Mouse (Mus musculus) intestine, postnatal 0 days (tissue): ENCODE data around the gene Slc3a2. TPM values are rescaled to one million over a fixed set of nuclear protein-coding genes. Genes with fewer than 3 reads are reported as not detected.

ENCODE experiments used
- ATAC-seq: fragments of 200-750 bp; cut with Nextera tagmentation; 2 replicates; pipeline ENCODE4 v1.8.0; 2017; ENCODE audit warnings: mild to moderate bottlenecking, moderate TSS enrichment, moderate library complexity
- H3K27ac ChIP-seq: fragments of 300-500 bp; sonication (generic); 2 replicates; pipeline ENCODE4 v1.5.1; 2014; ENCODE audit warnings: mild to moderate bottlenecking, low read depth, low read length, moderate library complexity
- H3K27me3 ChIP-seq: fragments of 300-500 bp; sonication (generic); replicated peaks from 2 replicates; pipeline ENCODE4 v1.6.1; 2014; ENCODE audit warnings: low read length, mixed read lengths; ENCODE audit not compliant: control insufficient read depth, insufficient read depth
- H3K36me3 ChIP-seq: fragments of 300-500 bp; sonication (generic); 2 replicates; pipeline ENCODE4 v1.6.1; 2014; ENCODE audit warnings: mild to moderate bottlenecking, moderate library complexity; ENCODE audit not compliant: control insufficient read depth, insufficient read depth
- H3K4me1 ChIP-seq: fragments of 300-500 bp; sonication (generic); replicated peaks from 2 replicates; pipeline ENCODE4 v1.6.1; 2014; ENCODE audit warnings: antibody characterized with exemption, low read length, mixed read lengths; ENCODE audit not compliant: control insufficient read depth, insufficient read depth
- H3K4me2 ChIP-seq: fragments of 300-500 bp; sonication (generic); replicated peaks from 2 replicates; pipeline ENCODE4 v1.6.1; 2014; ENCODE audit warnings: low read depth, mild to moderate bottlenecking, moderate library complexity
- H3K4me3 ChIP-seq: fragments of 300-500 bp; sonication (generic); 2 replicates; pipeline ENCODE4 v1.5.1; 2014; ENCODE audit warnings: low read depth, low read length
- H3K9ac ChIP-seq: fragments of 300-500 bp; sonication (generic); 2 replicates; pipeline ENCODE4 v1.6.1; 2014; ENCODE audit warnings: mild to moderate bottlenecking, low read depth, low read length
- H3K9me3 ChIP-seq: fragments of 300-500 bp; sonication (generic); 2 replicates; pipeline ENCODE4 v1.6.1; 2016; ENCODE audit warnings: mixed run types; ENCODE audit not compliant: control insufficient read depth
- CTCF ChIP-seq: sonication (generic); IDR thresholded peaks from 2 replicates; pipeline ENCODE4 v1.5.1; 2016; ENCODE audit warnings: low read depth, mild to moderate bottlenecking, control low read depth, antibody characterized with exemption, moderate library complexity
- WGBS: fragments of 180-500 bp; shearing (Covaris S2); extraction: QIAGEN DNeasy Blood & Tissue Kit; methylation state at CpG from one replicate; pipeline ENCODE4 v1.1.7; 2014; 5-methylcytosine and 5-hydroxymethylcytosine counted together
- polyA plus RNA-seq: library from polyadenylated mRNA; unstranded; fragments of >200 nt; fragmentation: Nextera tagmentation; extraction: Ambion mirVana; gene quantifications from 2 replicates; pipeline ENCODE4 v1.2.1, GENCODE M21; 2015

Slc3a2 gene
- polyA plus RNA-seq, 1 experiment from 2014 or later = 237 TPM

DNA sequence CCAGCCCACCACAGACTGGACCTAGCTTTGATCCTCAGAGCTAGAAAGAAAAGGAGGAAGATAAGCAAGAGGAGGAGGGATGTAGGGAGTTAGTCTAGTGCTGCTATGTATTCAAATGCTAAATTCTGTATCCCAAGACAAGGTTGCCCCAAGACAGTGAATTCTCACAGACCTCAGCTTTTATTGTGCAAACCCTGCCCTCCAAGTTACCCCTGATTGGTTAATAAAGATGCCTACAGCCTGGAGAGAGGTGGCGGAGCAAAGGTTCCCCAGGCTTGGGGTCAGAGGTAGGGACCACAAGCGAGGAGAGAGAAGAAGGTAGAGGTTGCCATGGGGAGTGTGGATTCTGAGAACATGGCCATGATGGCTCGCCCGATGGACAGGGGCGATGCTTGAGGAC is 30.4 kb downstream of the Slc3a2 start:
- Histone ChIP-seq H3K4me2 (no peak overlapping the region), H3K36me3 (no peaks in the 10 kb centered on the region), H3K4me3 (no peak overlapping the region), H3K9me3 (no peaks in the 10 kb centered on the region), H3K9ac (no peak overlapping the region), H3K27ac (no peak overlapping the region), H3K27me3 (no peaks in the 10 kb centered on the region), H3K4me1 (no peaks in the 10 kb centered on the region)
- WGBS = 69% methylated on average over 5 of the region's 5 CpGs
- no peak for TF ChIP-seq CTCF
- no peak for ATAC-seq

DNA sequence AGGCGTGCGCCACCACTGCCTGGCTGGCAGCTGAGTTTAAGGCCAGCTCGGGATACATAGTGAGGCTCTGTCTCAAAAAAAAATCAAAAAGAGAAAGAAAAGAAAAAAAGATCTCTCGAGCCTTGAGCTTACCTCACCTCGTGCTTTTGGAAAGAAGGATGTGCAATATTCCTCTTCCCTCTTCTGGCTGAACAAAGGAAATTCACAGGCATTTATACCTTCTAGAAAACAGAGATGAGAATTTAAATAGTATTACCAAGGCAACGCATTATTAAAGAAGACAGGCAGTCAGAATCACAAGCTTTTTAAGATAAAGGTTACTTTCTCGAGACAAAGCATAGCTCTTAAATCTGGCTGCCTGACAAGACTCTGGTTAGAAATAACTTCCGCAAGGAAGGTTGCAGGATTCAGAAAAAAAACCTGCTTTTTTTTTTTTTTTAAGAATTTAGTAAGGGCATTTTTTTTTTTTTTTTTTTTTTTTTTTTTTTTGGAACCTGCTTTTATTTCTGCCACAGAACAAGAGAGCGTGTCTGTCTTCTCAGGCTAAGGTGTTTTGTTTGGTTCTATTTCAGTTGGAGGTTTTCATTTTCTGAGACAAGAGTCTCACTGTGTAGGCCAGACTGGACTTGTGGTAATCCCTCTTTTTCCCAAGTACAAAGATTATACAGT is 31.2 kb downstream of the Slc3a2 start:
- no peaks in the 10 kb centered on the region for H3K4me1 ChIP-seq
- WGBS = 64% methylated on average over 9 of the region's 9 CpGs

DNA sequence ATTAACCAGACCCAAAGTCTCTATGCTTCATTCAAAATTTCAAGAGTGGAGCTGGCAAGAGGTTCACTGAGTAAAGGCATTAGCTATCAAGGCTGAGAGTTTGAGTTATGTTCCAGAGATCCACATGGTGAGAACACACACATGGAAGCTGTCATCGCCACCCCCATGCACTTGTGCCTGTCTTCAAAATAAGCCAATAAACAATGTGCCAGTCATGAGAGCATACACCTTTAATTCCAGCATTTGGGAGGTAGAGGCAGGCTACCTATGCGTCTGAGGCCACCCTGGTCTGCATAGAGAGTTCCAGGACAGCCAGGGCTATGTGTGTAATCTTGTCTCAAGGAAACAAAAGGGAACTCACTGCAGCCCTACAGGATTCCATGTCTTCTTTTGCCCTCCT is 39.5 kb downstream of the Slc3a2 start:
- TF ChIP-seq CTCF = no peak
- no peak overlapping the region for H3K4me3 ChIP-seq
- H3K4me1 ChIP-seq = no peaks in the 10 kb centered on the region
- no peaks in the 10 kb centered on the region for H3K9me3 ChIP-seq
- no peak for ATAC-seq
- no peaks in the 10 kb centered on the region for H3K36me3 ChIP-seq
- WGBS = 74% methylated on average over 2 of the region's 2 CpGs
- no peak overlapping the region for H3K9ac ChIP-seq
- H3K4me2 ChIP-seq = no peak overlapping the region
- H3K27ac ChIP-seq = no peak overlapping the region
- no peaks in the 10 kb centered on the region for H3K27me3 ChIP-seq

More for the DNA sequence above, 31.2 kb downstream of the Slc3a2 start:
- no peaks in the 10 kb centered on the region for H3K36me3 ChIP-seq
- H3K4me3 ChIP-seq = no peak overlapping the region
- no peaks in the 10 kb centered on the region for H3K27me3 ChIP-seq
- no peaks in the 10 kb centered on the region for H3K9me3 ChIP-seq
- H3K27ac ChIP-seq = no peak overlapping the region
- no peak for ATAC-seq
- no peak overlapping the region for H3K9ac ChIP-seq
- TF ChIP-seq CTCF = no peak
- no peak overlapping the region for H3K4me2 ChIP-seq

DNA sequence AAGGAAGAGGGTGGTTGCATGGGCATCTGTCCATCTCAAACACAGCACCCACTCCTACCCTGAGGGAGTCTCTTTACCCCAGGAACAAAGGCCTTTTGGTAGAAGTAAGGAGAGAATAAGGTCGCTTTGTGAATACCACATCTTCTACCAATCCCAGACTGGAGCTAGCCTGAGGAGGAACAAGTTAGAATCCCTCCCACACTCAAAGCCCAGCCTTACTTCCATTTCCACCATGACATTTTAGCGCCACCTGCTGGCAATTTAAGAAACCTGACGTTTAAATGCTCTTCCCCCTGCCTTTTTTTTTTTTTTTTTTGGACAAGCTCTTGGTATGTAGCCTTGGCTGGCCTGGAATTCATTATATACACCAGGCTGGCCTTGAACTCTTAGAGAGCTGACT is 40.2 kb downstream of the Slc3a2 start:
- peak; percentile 92 for TF ChIP-seq CTCF
- WGBS = 2% methylated on average over 3 of the region's 3 CpGs
- Histone ChIP-seq H3K9me3 (no peaks in the 10 kb centered on the region), H3K4me2 (no peak overlapping the region), H3K4me3 (no peak overlapping the region), H3K27ac (no peak overlapping the region), H3K27me3 (no peaks in the 10 kb centered on the region), H3K4me1 (no peaks in the 10 kb centered on the region), H3K36me3 (no peaks in the 10 kb centered on the region), H3K9ac (no peak overlapping the region)
- peak; percentile 28; the same call in 1 of the 2 replicates for ATAC-seq

DNA sequence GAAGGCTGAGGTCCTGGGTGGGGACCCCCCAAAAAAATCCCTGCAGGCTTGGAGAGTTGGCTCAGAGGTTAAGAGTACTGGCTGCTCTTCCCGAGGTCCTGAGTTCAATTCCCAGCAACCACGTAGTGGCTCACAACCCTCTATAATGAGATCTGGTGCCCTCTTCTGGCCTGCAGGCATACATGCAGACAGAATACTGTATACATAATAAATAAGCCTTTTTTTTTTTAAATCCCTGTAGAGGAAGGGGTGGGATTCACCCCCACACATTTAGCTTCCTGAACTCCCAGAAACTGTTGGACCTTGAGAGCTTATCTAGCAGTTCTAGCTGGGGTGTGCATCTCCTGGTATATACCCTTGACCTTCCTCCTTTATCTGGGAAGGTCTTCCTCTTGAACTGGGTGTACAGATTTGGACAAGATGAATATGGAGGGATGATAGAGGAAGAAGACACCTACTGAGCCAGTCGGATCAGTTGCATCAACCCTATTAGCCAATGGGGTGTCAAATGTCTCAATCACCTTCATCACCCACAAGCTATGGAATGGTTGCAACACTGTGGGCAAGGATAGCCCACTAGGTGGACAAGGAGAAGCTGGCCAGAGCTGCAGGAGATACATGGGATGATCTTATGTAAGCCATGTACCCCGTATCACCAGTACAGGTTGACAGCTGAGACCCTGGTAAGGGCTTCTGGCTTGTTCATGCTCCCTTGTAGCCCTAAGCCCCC is 41.4 kb downstream of the Slc3a2 start:
- Histone ChIP-seq H3K36me3 (no peaks in the 10 kb centered on the region), H3K4me3 (no peak overlapping the region), H3K27ac (no peak overlapping the region), H3K9ac (no peak overlapping the region), H3K4me2 (no peak overlapping the region), H3K27me3 (no peaks in the 10 kb centered on the region), H3K4me1 (no peaks in the 10 kb centered on the region), H3K9me3 (no peaks in the 10 kb centered on the region)
- no peak for ATAC-seq
- WGBS = 95% methylated on average over 4 of the region's 4 CpGs
- peak; percentile 33 for TF ChIP-seq CTCF

DNA sequence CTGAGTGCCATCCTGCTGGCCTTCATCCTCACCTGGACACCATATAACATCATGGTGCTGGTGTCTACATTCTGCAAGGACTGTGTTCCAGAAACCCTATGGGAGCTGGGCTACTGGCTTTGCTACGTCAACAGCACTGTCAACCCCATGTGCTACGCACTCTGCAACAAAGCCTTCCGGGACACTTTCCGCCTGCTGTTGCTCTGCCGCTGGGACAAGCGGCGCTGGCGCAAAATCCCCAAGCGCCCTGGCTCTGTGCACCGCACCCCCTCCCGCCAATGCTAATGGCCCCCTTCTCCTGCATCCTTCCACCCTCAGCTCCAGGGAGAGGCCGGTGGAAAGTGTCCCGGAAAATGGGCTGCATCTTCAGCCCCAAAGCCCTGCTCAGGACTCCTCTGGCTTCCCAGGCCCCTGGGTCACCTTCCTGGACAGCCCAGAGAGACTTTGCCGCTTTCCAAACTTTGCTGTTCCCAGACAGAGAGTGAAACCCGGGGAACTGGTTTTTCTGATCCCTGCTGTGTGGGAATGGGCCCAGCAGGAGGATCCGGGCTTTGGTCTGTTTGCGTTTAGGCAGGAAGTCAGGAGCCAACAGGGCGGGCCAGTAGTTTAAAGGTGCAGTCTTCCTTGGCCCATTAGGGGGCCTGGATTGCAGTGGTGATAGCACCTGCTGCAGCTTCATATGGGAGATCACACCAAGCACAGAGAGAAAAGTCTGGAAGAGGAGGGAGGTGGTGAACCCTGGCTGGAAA is 44.0 kb downstream of the Slc3a2 start:
- 0 out of 2 replicates have a peak overlapping the region, but pooled peaks have one; percentile 28 for H3K27ac ChIP-seq
- no peaks in the 10 kb centered on the region for H3K36me3 ChIP-seq
- H3K4me2 ChIP-seq = peak overlapping the region; percentile 46
- peak overlapping the region; percentile 19; the same call in 1 of the 2 replicates for H3K4me3 ChIP-seq
- no peaks in the 10 kb centered on the region for H3K4me1 ChIP-seq
- TF ChIP-seq CTCF = peak; percentile 48
- peak overlapping the region; percentile 49 for H3K9ac ChIP-seq
- H3K9me3 ChIP-seq = no peaks in the 10 kb centered on the region
- peak; percentile 75 for ATAC-seq
- 15% methylated on average over 18 of the region's 18 CpGs for WGBS
- no peaks in the 10 kb centered on the region for H3K27me3 ChIP-seq
